Mouse (Mus musculus): Measurements from ENCODE around the gene Cd5.

Cd5 gene

GRCm38 (mm10) chr19:10758708-10759107 is 19.9 kb upstream of the Cd5 start:
- no peak for DNase-seq (ENCODE audit: low read depth, low spot score)

GRCm38 (mm10) chr19:10757526-10757925 is 18.7 kb upstream of the Cd5 start:
- no peak for DNase-seq (ENCODE audit: low read depth, low spot score)

GRCm38 (mm10) chr19:10757125-10757524 is 18.3 kb upstream of the Cd5 start:
- no peak for DNase-seq (ENCODE audit: low read depth, low spot score)

GRCm38 (mm10) chr19:10752646-10753045 is 13.8 kb upstream of the Cd5 start:
- DNase-seq (ENCODE audit: low read depth, low spot score), result no peak

GRCm38 (mm10) chr19:10752106-10752505 is 13.3 kb upstream of the Cd5 start:
- DNase-seq (ENCODE audit: low read depth, low spot score), result no peak

- no peak for DNase-seq (ENCODE audit: low read depth, low spot score)
These were observed 12.8 kb upstream of the Cd5 start for GRCm38 (mm10) chr19:10751607-10752006.

- DNase-seq (ENCODE audit: low read depth, low spot score), result no peak
These were observed 11.4 kb upstream of the Cd5 start for GRCm38 (mm10) chr19:10750161-10750560.

- DNase-seq (ENCODE audit: low read depth, low spot score), result no peak
These were observed 10.5 kb upstream of the Cd5 start for GRCm38 (mm10) chr19:10749295-10749694.

- DNase-seq (ENCODE audit: low read depth, low spot score), result no peak
These were observed 9.8 kb upstream of the Cd5 start for GRCm38 (mm10) chr19:10748401-10749102.

GRCm38 (mm10) chr19:10747718-10748117 is 8.9 kb upstream of the Cd5 start:
- DNase-seq (ENCODE audit: low read depth, low spot score), result no peak

GRCm38 (mm10) chr19:10747182-10747581 is 8.4 kb upstream of the Cd5 start:
- DNase-seq (ENCODE audit: low read depth, low spot score), result no peak

- no peak for DNase-seq (ENCODE audit: low read depth, low spot score)
These were observed 3.8 kb upstream of the Cd5 start for GRCm38 (mm10) chr19:10742565-10742964.

- DNase-seq (ENCODE audit: low read depth, low spot score), result no peak
These were observed 3.3 kb upstream of the Cd5 start for GRCm38 (mm10) chr19:10742145-10742544.

GRCm38 (mm10) chr19:10740641-10741440 is 2.0 kb upstream of the Cd5 start:
- no peak for DNase-seq (ENCODE audit: low read depth, low spot score)

GRCm38 (mm10) chr19:10739916-10740315 is 1.1 kb upstream of the Cd5 start:
- DNase-seq (ENCODE audit: low read depth, low spot score), result no peak

- no peak for DNase-seq (ENCODE audit: low read depth, low spot score)
These were observed 764 bp downstream of the Cd5 start for GRCm38 (mm10) chr19:10738038-10738437.

GRCm38 (mm10) chr19:10735861-10736260 is 2.9 kb downstream of the Cd5 start:
- DNase-seq (ENCODE audit: low read depth, low spot score), result no peak

- no peak for DNase-seq (ENCODE audit: low read depth, low spot score)
These were observed 3.7 kb downstream of the Cd5 start for GRCm38 (mm10) chr19:10735061-10735460.

- no peak for DNase-seq (ENCODE audit: low read depth, low spot score)
These were observed 4.2 kb downstream of the Cd5 start for GRCm38 (mm10) chr19:10734554-10734953.

GRCm38 (mm10) chr19:10733501-10734127 is 5.2 kb downstream of the Cd5 start:
- no peak for DNase-seq (ENCODE audit: low read depth, low spot score)

- no peak for DNase-seq (ENCODE audit: low read depth, low spot score)
These were observed 6.1 kb downstream of the Cd5 start for GRCm38 (mm10) chr19:10732741-10733140.

GRCm38 (mm10) chr19:10731975-10732374 is 6.8 kb downstream of the Cd5 start:
- no peak for DNase-seq (ENCODE audit: low read depth, low spot score)

GRCm38 (mm10) chr19:10730469-10730868 is 8.3 kb downstream of the Cd5 start:
- no peak for DNase-seq (ENCODE audit: low read depth, low spot score)
